Mouse (Mus musculus) megakaryocyte, embryonic 14.5 days (primary cell): ENCODE results near the gene Zfp706. TPM values are rescaled to one million over a fixed set of nuclear protein-coding genes. Genes with fewer than 3 reads are reported as not detected.

ENCODE experiments used
- H3K27me3 ChIP-seq: replicated peaks from 2 replicates; pipeline ENCODE3; 2012; ENCODE audit warnings: inconsistent platforms
- H3K36me3 ChIP-seq: replicated peaks from 2 replicates; pipeline ENCODE3; 2012; ENCODE audit warnings: low read length, inconsistent platforms, mixed read lengths
- H3K4me1 ChIP-seq: 2 replicates; pipeline ENCODE4 v1.6.1; 2012; ENCODE audit warnings: inconsistent platforms
- H3K4me3 ChIP-seq: replicated peaks from 2 replicates; pipeline ENCODE3; 2012; ENCODE audit warnings: moderate library complexity, mild to moderate bottlenecking, inconsistent platforms
- H3K9me3 ChIP-seq: 2 replicates; pipeline ENCODE4 v1.6.1; 2012; ENCODE audit warnings: inconsistent platforms
- FLI1 ChIP-seq: IDR thresholded peaks from 2 replicates; pipeline ENCODE4 v1.6.1; 2012; ENCODE audit warnings: low read length, inconsistent platforms, mixed read lengths
- GATA1 ChIP-seq: IDR thresholded peaks from 3 replicates; pipeline ENCODE4 v1.6.1; 2012; ENCODE audit warnings: mixed read lengths, low read length, inconsistent platforms, borderline replicate concordance
- polyA plus RNA-seq: library from polyadenylated mRNA; stranded (reverse); fragments of >175 nt; gene quantifications from 2 replicates; pipeline ENCODE4 v1.2.3, GENCODE M21; 2012; ENCODE audit warnings: low replicate concordance; ENCODE audit not compliant: insufficient read depth

Gene Zfp706
- polyA plus RNA-seq, result 23.0 and 24.7 TPM in 2 replicates

- Histone ChIP-seq H3K4me3 (peak within 1 kb of the TSS; percentile 97), H3K27me3 (no peaks in the 10 kb centered on the region), H3K9me3 (no peaks in the 10 kb centered on the region), H3K4me1 (peaks cover 72% of the 10 kb centered on the region), H3K36me3 (peaks cover 32% of the 10 kb centered on the region)
- no peak for TF ChIP-seq GATA1
- TF ChIP-seq FLI1, result peak; percentile 42; the same call in 1 of the 2 replicates
Measured at GRCm38 (mm10) chr15:37007233-37007958, at the start of gene Zfp706. Gene Zfp706 (minus strand): TSS chr15:37007773.

GRCm38 (mm10) chr15:37054582-37054981 lies 47.0 kb upstream of the Zfp706 start:
- TF ChIP-seq FLI1 (no peak), GATA1 (no peak)
- no peak overlapping the region for H3K4me3 ChIP-seq
- peaks cover 72% of the 10 kb centered on the region for H3K9me3 ChIP-seq
- peaks cover 26% of the 10 kb centered on the region for H3K36me3 ChIP-seq
- no peaks in the 10 kb centered on the region for H3K27me3 ChIP-seq
- H3K4me1 ChIP-seq, result no peaks in the 10 kb centered on the region

GRCm38 (mm10) chr15:37053085-37053762 lies 45.7 kb upstream of the Zfp706 start:
- Histone ChIP-seq H3K9me3 (peaks cover 72% of the 10 kb centered on the region), H3K4me3 (peak overlapping the region; percentile 23), H3K36me3 (peaks cover 26% of the 10 kb centered on the region), H3K4me1 (no peaks in the 10 kb centered on the region), H3K27me3 (no peaks in the 10 kb centered on the region)
- no peak for TF ChIP-seq GATA1

- no peaks in the 10 kb centered on the region for H3K27me3 ChIP-seq
- peaks cover 23% of the 10 kb centered on the region for H3K9me3 ChIP-seq
- peaks cover 43% of the 10 kb centered on the region for H3K4me1 ChIP-seq
- no peak overlapping the region for H3K4me3 ChIP-seq
- peaks cover 25% of the 10 kb centered on the region for H3K36me3 ChIP-seq
- no peak for TF ChIP-seq GATA1
- no peak for TF ChIP-seq FLI1
Measured at GRCm38 (mm10) chr15:37047403-37047802, 39.8 kb upstream of the Zfp706 start.

GRCm38 (mm10) chr15:37046586-37046985 lies 39.0 kb upstream of the Zfp706 start:
- Histone ChIP-seq H3K9me3 (peaks cover 15% of the 10 kb centered on the region), H3K4me1 (peaks cover 48% of the 10 kb centered on the region), H3K27me3 (no peaks in the 10 kb centered on the region), H3K4me3 (no peak overlapping the region), H3K36me3 (peaks cover 17% of the 10 kb centered on the region)
- TF ChIP-seq FLI1, result no peak
- TF ChIP-seq GATA1, result no peak

- Histone ChIP-seq H3K27me3 (no peaks in the 10 kb centered on the region), H3K9me3 (peaks cover 11% of the 10 kb centered on the region), H3K4me1 (peaks cover 52% of the 10 kb centered on the region), H3K4me3 (no peak overlapping the region), H3K36me3 (peaks cover 15% of the 10 kb centered on the region)
- TF ChIP-seq GATA1 (no peak), FLI1 (no peak)
Measured at GRCm38 (mm10) chr15:37046131-37046530, 38.6 kb upstream of the Zfp706 start.

- TF ChIP-seq GATA1 (no peak), FLI1 (no peak)
- peaks cover 4% of the 10 kb centered on the region for H3K9me3 ChIP-seq
- H3K36me3 ChIP-seq, result peaks cover 12% of the 10 kb centered on the region
- H3K27me3 ChIP-seq, result no peaks in the 10 kb centered on the region
- H3K4me3 ChIP-seq, result peak overlapping the region; percentile 48
- H3K4me1 ChIP-seq, result peaks cover 59% of the 10 kb centered on the region
Measured at GRCm38 (mm10) chr15:37045456-37045855, 37.9 kb upstream of the Zfp706 start.

- H3K4me3 ChIP-seq, result peak overlapping the region; percentile 29
- H3K4me1 ChIP-seq, result peaks cover 86% of the 10 kb centered on the region
- no peaks in the 10 kb centered on the region for H3K9me3 ChIP-seq
- H3K36me3 ChIP-seq, result peaks cover 9% of the 10 kb centered on the region
- no peaks in the 10 kb centered on the region for H3K27me3 ChIP-seq
- no peak for TF ChIP-seq FLI1
- TF ChIP-seq GATA1, result no peak
Measured at GRCm38 (mm10) chr15:37042559-37042958, 35.0 kb upstream of the Zfp706 start.

GRCm38 (mm10) chr15:37041214-37041613 lies 33.6 kb upstream of the Zfp706 start:
- no peaks in the 10 kb centered on the region for H3K9me3 ChIP-seq
- no peak overlapping the region for H3K4me3 ChIP-seq
- H3K27me3 ChIP-seq, result no peaks in the 10 kb centered on the region
- no peak for TF ChIP-seq GATA1
- TF ChIP-seq FLI1, result no peak
- peaks cover 94% of the 10 kb centered on the region for H3K4me1 ChIP-seq
- H3K36me3 ChIP-seq, result peaks cover 3% of the 10 kb centered on the region

GRCm38 (mm10) chr15:37038666-37039065 lies 31.1 kb upstream of the Zfp706 start:
- TF ChIP-seq GATA1, result no peak
- TF ChIP-seq FLI1, result no peak
- peaks cover 90% of the 10 kb centered on the region for H3K4me1 ChIP-seq
- no peaks in the 10 kb centered on the region for H3K27me3 ChIP-seq
- no peak overlapping the region for H3K4me3 ChIP-seq
- H3K36me3 ChIP-seq, result no peaks in the 10 kb centered on the region
- no peaks in the 10 kb centered on the region for H3K9me3 ChIP-seq

- TF ChIP-seq FLI1, result no peak
- TF ChIP-seq GATA1, result no peak
- Histone ChIP-seq H3K27me3 (no peaks in the 10 kb centered on the region), H3K9me3 (no peaks in the 10 kb centered on the region), H3K36me3 (no peaks in the 10 kb centered on the region), H3K4me1 (peaks cover 83% of the 10 kb centered on the region), H3K4me3 (no peak overlapping the region)
Measured at GRCm38 (mm10) chr15:37037704-37038103, 30.1 kb upstream of the Zfp706 start.
